Mouse (Mus musculus) limb, embryonic 15.5 days (tissue): Measurements from ENCODE around the gene Nme7. TPM values are rescaled to one million over a fixed set of nuclear protein-coding genes. Genes with fewer than 3 reads are reported as not detected.

Source experiments
- ATAC-seq: fragments of 200-750 bp; cut with Nextera tagmentation; 2 replicates; pipeline ENCODE4 v1.8.0; 2017; ENCODE audit warnings: low read depth, moderate TSS enrichment; ENCODE audit not compliant: insufficient number of reproducible peaks, low FRiP score, low TSS enrichment
- H3K27ac ChIP-seq: fragments of 300-500 bp; sonication (generic); 2 replicates; pipeline ENCODE4 v1.5.1; 2015; ENCODE audit warnings: moderate library complexity, mild to moderate bottlenecking, inconsistent platforms
- H3K27me3 ChIP-seq: fragments of 300-500 bp; sonication (generic); 2 replicates; pipeline ENCODE4 v1.6.1; 2015; ENCODE audit warnings: inconsistent platforms
- H3K36me3 ChIP-seq: fragments of 300-500 bp; sonication (generic); 2 replicates; pipeline ENCODE4 v1.6.1; 2015; ENCODE audit warnings: inconsistent platforms
- H3K4me1 ChIP-seq: fragments of 300-500 bp; sonication (generic); 2 replicates; pipeline ENCODE4 v1.6.1; 2015; ENCODE audit warnings: inconsistent platforms
- H3K4me2 ChIP-seq: fragments of 300-500 bp; sonication (generic); 2 replicates; pipeline ENCODE4 v1.6.1; 2015; ENCODE audit warnings: mild to moderate bottlenecking, inconsistent platforms
- H3K4me3 ChIP-seq: fragments of 300-500 bp; sonication (generic); 2 replicates; pipeline ENCODE4 v1.5.1; 2015; ENCODE audit warnings: mild to moderate bottlenecking, inconsistent platforms
- H3K9ac ChIP-seq: fragments of 300-500 bp; sonication (generic); 2 replicates; pipeline ENCODE4 v1.6.1; 2015; ENCODE audit warnings: inconsistent platforms
- H3K9me3 ChIP-seq: fragments of 300-500 bp; sonication (generic); 2 replicates; pipeline ENCODE4 v1.6.1; 2016; ENCODE audit warnings: inconsistent platforms
- WGBS: fragments of 180-500 bp; shearing (Covaris S2); methylation state at CpG from one replicate; pipeline ENCODE4 v1.1.7; 2015; 5-methylcytosine and 5-hydroxymethylcytosine counted together
- polyA plus RNA-seq: library from polyadenylated mRNA; unstranded; fragments of >200 nt; fragmentation: Nextera tagmentation; extraction: Ambion mirVana; gene quantifications from 2 replicates; pipeline ENCODE4 v1.2.1, GENCODE M21; 2015

Nme7 gene
- polyA plus RNA-seq, 1 experiment from 2014 or later, result 31.4 TPM

DNA sequence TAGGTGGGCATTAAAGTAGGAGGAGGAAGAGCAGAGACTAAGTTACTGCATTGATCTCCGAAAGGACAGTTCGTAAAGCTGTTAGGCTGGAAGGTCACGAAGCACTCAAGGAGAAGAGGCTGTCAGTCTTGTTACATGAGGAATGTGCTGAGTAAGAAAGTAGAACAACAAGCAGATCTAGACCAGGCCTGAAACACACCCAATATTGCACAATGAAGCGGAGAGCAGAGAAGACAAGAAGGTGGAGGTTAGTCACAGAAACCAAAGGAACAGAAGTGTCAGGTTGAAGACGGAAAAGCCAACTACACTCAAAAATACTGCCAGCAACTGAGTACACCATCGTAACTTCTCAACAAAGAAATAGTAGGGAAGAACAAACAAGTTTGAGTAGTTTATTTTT, 9.8 kb upstream of the Nme7 start:
- H3K9me3 ChIP-seq, result no peaks in the 10 kb centered on the region
- H3K4me2 ChIP-seq, result no peak overlapping the region
- H3K4me3 ChIP-seq, result no peak overlapping the region
- H3K9ac ChIP-seq, result no peak overlapping the region
- H3K4me1 ChIP-seq, result no peaks in the 10 kb centered on the region
- ATAC-seq, result no peak
- H3K27ac ChIP-seq, result no peak overlapping the region
- no peaks in the 10 kb centered on the region for H3K27me3 ChIP-seq
- peaks cover 65% of the 10 kb centered on the region for H3K36me3 ChIP-seq
- 87% methylated on average over 6 of the region's 6 CpGs for WGBS

- ATAC-seq, result no peak
- Histone ChIP-seq H3K9ac (no peak overlapping the region), H3K4me3 (no peak overlapping the region), H3K27ac (no peak overlapping the region), H3K27me3 (no peaks in the 10 kb centered on the region), H3K9me3 (no peaks in the 10 kb centered on the region), H3K4me1 (no peaks in the 10 kb centered on the region), H3K4me2 (no peak overlapping the region), H3K36me3 (peaks cover 74% of the 10 kb centered on the region)
- 94% methylated on average over 4 of the region's 5 CpGs for WGBS
Measured at GRCm38 (mm10) chr1:164296473-164296872, 7.4 kb upstream of the Nme7 start.

GRCm38 (mm10) chr1:164301949-164302348, 2.0 kb upstream of the Nme7 start:
- no peak overlapping the region for H3K27ac ChIP-seq
- no peaks in the 10 kb centered on the region for H3K27me3 ChIP-seq
- H3K9ac ChIP-seq, result no peak overlapping the region
- WGBS, result 86% methylated on average over 4 of the region's 4 CpGs
- H3K4me3 ChIP-seq, result no peak overlapping the region
- H3K4me2 ChIP-seq, result no peak overlapping the region
- H3K4me1 ChIP-seq, result peaks cover 12% of the 10 kb centered on the region
- peaks cover 51% of the 10 kb centered on the region for H3K36me3 ChIP-seq
- no peak for ATAC-seq
- no peaks in the 10 kb centered on the region for H3K9me3 ChIP-seq

- ATAC-seq, result peak; percentile 98
- H3K4me2 ChIP-seq, result peak within 1 kb of the TSS; percentile 59
- under 1% methylated on average over 35 of the region's 35 CpGs for WGBS
- peak within 1 kb of the TSS; percentile 70 for H3K9ac ChIP-seq
- peaks cover 17% of the 10 kb centered on the region for H3K4me1 ChIP-seq
- no peaks in the 10 kb centered on the region for H3K27me3 ChIP-seq
- peak within 1 kb of the TSS; percentile 86 for H3K27ac ChIP-seq
- no peaks in the 10 kb centered on the region for H3K9me3 ChIP-seq
- H3K36me3 ChIP-seq, result peaks cover 9% of the 10 kb centered on the region
- H3K4me3 ChIP-seq, result peak within 1 kb of the TSS; percentile 82
Measured at GRCm38 (mm10) chr1:164307124-164307751, 3.3 kb downstream of the Nme7 start, which contains the start of gene Blzf1. Gene Blzf1 (minus strand): TSS chr1:164307489.

GRCm38 (mm10) chr1:164307922-164308321, 4.0 kb downstream of the Nme7 start:
- no peak for ATAC-seq
- Histone ChIP-seq H3K9me3 (no peaks in the 10 kb centered on the region), H3K4me3 (peak overlapping the region; percentile 82), H3K27ac (peak overlapping the region; percentile 86), H3K4me2 (peak overlapping the region; percentile 59), H3K27me3 (no peaks in the 10 kb centered on the region), H3K4me1 (peaks cover 17% of the 10 kb centered on the region), H3K9ac (peak overlapping the region; percentile 52), H3K36me3 (peaks cover 10% of the 10 kb centered on the region; the same call in 1 of the 2 replicates)
- 11% methylated on average over 10 of the region's 10 CpGs for WGBS

GRCm38 (mm10) chr1:164314085-164314484, 10.2 kb downstream of the Nme7 start:
- Histone ChIP-seq H3K4me1 (no peaks in the 10 kb centered on the region), H3K27ac (no peak overlapping the region), H3K27me3 (no peaks in the 10 kb centered on the region), H3K4me2 (no peak overlapping the region), H3K9me3 (no peaks in the 10 kb centered on the region), H3K36me3 (0 out of 2 replicates have a peak, but pooled peaks cover 8% of the 10 kb centered on the region), H3K9ac (no peak overlapping the region), H3K4me3 (no peak overlapping the region)
- no peak for ATAC-seq
- WGBS, result 85% methylated on average over 5 of the region's 5 CpGs

GRCm38 (mm10) chr1:164315266-164315665, 11.3 kb downstream of the Nme7 start:
- WGBS, result 68% methylated on average over 8 of the region's 8 CpGs
- no peak for ATAC-seq
- no peak overlapping the region for H3K27ac ChIP-seq
- no peak overlapping the region for H3K9ac ChIP-seq
- H3K9me3 ChIP-seq, result no peaks in the 10 kb centered on the region
- H3K4me1 ChIP-seq, result no peaks in the 10 kb centered on the region
- H3K36me3 ChIP-seq, result 0 out of 2 replicates have a peak, but pooled peaks cover 8% of the 10 kb centered on the region
- H3K27me3 ChIP-seq, result no peaks in the 10 kb centered on the region
- no peak overlapping the region for H3K4me3 ChIP-seq
- H3K4me2 ChIP-seq, result no peak overlapping the region

- Histone ChIP-seq H3K4me3 (no peak overlapping the region), H3K27ac (no peak overlapping the region), H3K4me2 (no peak overlapping the region), H3K9ac (no peak overlapping the region), H3K27me3 (no peaks in the 10 kb centered on the region), H3K4me1 (0 out of 2 replicates have a peak, but pooled peaks cover 3% of the 10 kb centered on the region), H3K36me3 (0 out of 2 replicates have a peak, but pooled peaks cover 5% of the 10 kb centered on the region), H3K9me3 (no peaks in the 10 kb centered on the region)
- 21% methylated on average over 3 of the region's 3 CpGs for WGBS
- ATAC-seq, result no peak
Measured at GRCm38 (mm10) chr1:164316697-164317096, 12.8 kb downstream of the Nme7 start.

DNA sequence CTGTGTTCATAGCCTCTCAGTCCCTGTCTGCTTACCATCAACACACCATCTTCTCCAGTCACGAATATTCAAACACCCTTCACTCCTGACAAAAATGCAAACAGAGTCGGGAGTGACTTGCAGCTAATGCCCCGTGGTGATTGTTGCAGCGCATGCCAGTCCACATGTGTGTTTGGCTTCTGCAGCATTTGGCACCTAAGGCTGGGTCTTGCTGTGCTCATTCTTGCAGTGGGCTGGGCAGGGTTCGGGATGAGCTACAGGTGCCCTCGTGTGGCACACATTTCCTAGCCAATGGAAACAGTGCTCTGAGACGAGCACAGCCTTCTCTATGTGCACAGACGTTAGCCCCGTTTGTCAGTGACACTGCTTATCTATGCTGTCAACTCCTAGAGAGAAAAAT, 13.3 kb downstream of the Nme7 start:
- no peak overlapping the region for H3K4me2 ChIP-seq
- WGBS, result 88% methylated on average over 9 of the region's 9 CpGs

DNA sequence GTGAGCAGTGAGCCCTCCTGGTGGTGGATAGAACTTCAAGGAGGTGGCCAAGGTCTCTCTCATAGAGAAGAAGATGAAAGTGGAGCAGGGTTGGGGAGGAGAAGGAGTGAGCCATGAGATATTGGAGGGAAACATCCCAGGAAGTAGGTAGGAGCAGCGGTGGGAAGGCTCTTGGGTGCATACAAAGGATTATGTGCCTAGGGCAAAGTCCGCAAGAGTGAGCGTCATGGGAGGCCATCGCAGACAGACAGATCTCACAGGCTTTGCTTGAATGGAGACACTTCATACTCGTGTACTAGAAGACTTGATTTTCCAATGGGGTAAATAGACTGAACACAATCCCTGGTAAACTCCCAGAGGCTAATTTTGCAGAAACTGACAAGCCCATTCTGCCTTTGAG, 14.6 kb downstream of the Nme7 start:
- 91% methylated on average over 5 of the region's 5 CpGs for WGBS
- no peak overlapping the region for H3K4me3 ChIP-seq
- no peaks in the 10 kb centered on the region for H3K9me3 ChIP-seq
- peaks cover 3% of the 10 kb centered on the region; the same call in 1 of the 2 replicates for H3K4me1 ChIP-seq
- no peaks in the 10 kb centered on the region for H3K36me3 ChIP-seq
- H3K9ac ChIP-seq, result no peak overlapping the region
- H3K27ac ChIP-seq, result no peak overlapping the region
- no peak for ATAC-seq
- H3K27me3 ChIP-seq, result no peaks in the 10 kb centered on the region
- H3K4me2 ChIP-seq, result no peak overlapping the region

More for the DNA sequence above, 13.3 kb downstream of the Nme7 start:
- Histone ChIP-seq H3K27ac (no peak overlapping the region), H3K4me1 (peaks cover 3% of the 10 kb centered on the region; the same call in 1 of the 2 replicates), H3K36me3 (0 out of 2 replicates have a peak, but pooled peaks cover 5% of the 10 kb centered on the region), H3K27me3 (no peaks in the 10 kb centered on the region), H3K9ac (no peak overlapping the region), H3K9me3 (no peaks in the 10 kb centered on the region), H3K4me3 (no peak overlapping the region)
- ATAC-seq, result no peak

- no peak overlapping the region for H3K9ac ChIP-seq
- no peaks in the 10 kb centered on the region for H3K9me3 ChIP-seq
- no peak for ATAC-seq
- H3K4me1 ChIP-seq, result peaks cover 3% of the 10 kb centered on the region; the same call in 1 of the 2 replicates
- no peaks in the 10 kb centered on the region for H3K27me3 ChIP-seq
- no peak overlapping the region for H3K4me2 ChIP-seq
- H3K36me3 ChIP-seq, result no peaks in the 10 kb centered on the region
- H3K27ac ChIP-seq, result peak overlapping the region; percentile 27; the same call in 1 of the 2 replicates
- 84% methylated on average over 14 of the region's 14 CpGs for WGBS
- no peak overlapping the region for H3K4me3 ChIP-seq
Measured at GRCm38 (mm10) chr1:164319542-164320140, 15.7 kb downstream of the Nme7 start.

- no peak overlapping the region for H3K4me3 ChIP-seq
- WGBS, result 66% methylated on average over 5 of the region's 5 CpGs
- no peaks in the 10 kb centered on the region for H3K27me3 ChIP-seq
- H3K36me3 ChIP-seq, result no peaks in the 10 kb centered on the region
- no peak overlapping the region for H3K9ac ChIP-seq
- H3K9me3 ChIP-seq, result no peaks in the 10 kb centered on the region
- ATAC-seq, result no peak
- H3K4me2 ChIP-seq, result no peak overlapping the region
- H3K4me1 ChIP-seq, result peaks cover 3% of the 10 kb centered on the region; the same call in 1 of the 2 replicates
- no peak overlapping the region for H3K27ac ChIP-seq
Measured at GRCm38 (mm10) chr1:164320731-164321130, 16.8 kb downstream of the Nme7 start.
